Mouse (Mus musculus): ENCODE measurements at regions not wholly inside any gene's neighbourhood (a gene's known extent, or its start where the extent isn't known, plus 50 kb on each side); places are given as distances from the start of the nearest gene placed in this dataset.

DNA sequence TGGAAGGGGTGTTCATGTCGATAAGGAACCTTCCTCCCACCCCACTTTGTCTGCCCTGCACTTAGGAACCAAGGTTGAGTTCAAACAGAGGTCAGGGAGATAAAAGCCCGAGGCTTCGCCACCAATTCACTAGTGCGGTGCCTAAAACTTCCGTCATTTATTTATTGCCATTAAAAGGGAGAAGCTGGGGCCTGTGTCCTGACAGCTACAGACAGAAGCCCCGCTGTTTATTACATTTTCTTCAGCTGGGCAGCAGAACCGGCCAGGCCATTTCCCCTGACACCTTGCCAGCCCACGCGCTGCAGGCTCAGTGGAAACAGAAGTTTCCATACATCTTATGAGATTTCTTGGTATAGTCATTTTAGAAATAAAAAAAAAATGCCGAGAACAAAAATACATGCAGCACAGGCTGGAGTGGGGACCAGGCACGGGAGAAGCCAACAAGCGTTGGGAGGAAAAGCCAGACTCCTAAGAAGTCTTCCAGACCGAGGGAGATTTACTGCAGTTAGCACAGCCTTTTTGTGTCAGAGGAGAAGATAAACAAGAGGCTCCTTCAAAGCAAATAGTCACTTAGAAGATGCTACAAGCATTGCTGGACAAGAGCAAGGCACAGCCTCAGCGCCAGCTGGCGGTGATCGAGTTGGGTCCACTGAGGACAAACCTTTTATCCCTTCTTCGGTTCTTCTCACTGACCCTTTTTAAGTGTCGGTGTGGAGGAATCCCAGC lies 120.5 kb upstream of the Gm10295 start:
- TF ChIP-seq POLR2A (IDR thresholded peaks at IDR 0.05; ENCODE audit: insufficient read depth, low read length): no peak
- no peak for TF ChIP-seq CTCF (IDR thresholded peaks at IDR 0.05; ENCODE audit: low read depth, low read length)
- TF ChIP-seq EP300 (IDR thresholded peaks at IDR 0.05; ENCODE audit: insufficient read depth, low read depth, low read length): no peak
